Mouse (Mus musculus): Measurements from ENCODE around the gene Pkdrej.

GRCm38 (mm10) chr15:85786711-85787110, 34.8 kb downstream of the Pkdrej start:
- no peak for TF ChIP-seq CTCF (IDR thresholded peaks at IDR 0.05; ENCODE audit: control insufficient read depth, insufficient read depth, low read length)
- no peak for TF ChIP-seq POLR2A (IDR thresholded peaks at IDR 0.05; ENCODE audit: borderline replicate concordance, control insufficient read depth, low read depth, low read length)

All from bone marrow, adult 2 months (tissue).